Mouse (Mus musculus): ENCODE data around the gene Pdcd5.
A peak's percentile ranks its signal among the peaks of the same experiment; 100 is the strongest.

The Pdcd5 gene

DNA sequence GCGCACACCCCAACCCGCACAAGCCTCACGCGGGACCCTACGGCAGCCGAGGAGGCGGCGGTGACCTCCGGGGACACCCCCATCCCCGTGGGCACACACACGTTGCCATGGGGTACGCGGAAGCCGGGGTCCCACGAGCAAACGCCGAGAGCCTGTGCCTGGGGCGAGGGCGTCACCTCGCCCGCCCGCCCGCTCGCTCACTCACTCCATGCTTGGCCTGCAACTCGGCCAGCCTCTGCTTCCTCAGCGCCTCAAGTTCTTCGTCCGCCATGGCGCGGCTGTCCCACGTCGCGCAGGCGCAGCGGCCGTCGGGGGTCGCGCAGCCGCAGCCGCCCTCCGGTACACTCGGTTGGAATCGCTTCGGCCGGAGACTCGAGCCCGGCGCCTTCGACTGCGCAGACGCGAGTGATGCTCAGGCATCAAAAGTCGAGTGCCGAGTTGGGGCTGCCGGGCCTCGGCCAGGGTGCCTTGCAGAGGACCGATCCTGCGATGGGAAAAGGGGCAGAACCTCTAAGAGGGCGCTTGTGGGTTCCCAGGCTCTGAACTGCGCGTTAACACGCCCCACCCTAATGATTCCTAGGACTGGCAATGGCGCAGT lies at the start of gene Pdcd5:
Pdcd5 (minus strand) TSS at position 421 of the 598 bp plus-strand sequence.
- DNase-seq (ENCODE audit: low spot score in 2 of 2) = peak; percentile 96

DNA sequence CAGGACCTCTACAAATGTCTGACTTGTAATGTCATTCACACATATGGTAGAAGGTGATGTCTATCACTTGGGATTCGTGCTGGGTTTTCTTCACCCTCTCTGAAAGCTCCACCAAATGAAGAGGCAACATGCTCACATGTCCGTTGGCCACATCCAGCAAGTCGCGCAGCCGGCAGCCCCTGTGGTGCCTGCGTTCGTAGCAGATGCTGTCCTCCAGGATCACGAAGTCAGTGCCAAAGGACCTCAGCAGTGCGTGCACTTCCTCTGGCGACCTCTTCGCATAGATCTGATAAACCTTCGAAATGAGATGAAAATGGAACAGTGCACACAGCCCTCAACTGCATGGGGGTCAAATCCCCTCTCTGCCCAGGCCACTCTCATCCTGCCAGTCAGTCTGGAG lies 45.3 kb upstream of the Pdcd5 start:
- no peak for DNase-seq (ENCODE audit: low spot score in 2 of 2)

DNA sequence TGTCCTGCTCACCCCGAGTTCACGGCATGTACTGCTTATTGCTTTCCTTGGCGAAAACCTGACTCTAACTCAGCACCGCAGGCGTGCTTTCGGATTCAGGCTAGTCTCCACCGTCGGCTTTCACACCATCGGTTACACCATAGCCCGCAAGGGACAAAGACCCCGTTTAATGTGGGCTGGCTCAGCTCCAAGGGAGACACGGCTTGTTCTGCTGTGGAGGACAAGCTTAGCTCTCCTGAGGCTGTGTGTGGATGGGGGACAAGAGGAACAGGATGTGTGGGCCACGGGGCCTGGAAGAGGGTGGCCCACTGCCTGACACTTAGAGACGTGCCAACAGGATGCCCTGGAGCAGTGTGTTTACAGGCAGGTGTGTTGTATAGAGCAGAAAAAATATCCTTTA lies 44.8 kb upstream of the Pdcd5 start:
- DNase-seq (ENCODE audit: low spot score in 2 of 2) = no peak

DNA sequence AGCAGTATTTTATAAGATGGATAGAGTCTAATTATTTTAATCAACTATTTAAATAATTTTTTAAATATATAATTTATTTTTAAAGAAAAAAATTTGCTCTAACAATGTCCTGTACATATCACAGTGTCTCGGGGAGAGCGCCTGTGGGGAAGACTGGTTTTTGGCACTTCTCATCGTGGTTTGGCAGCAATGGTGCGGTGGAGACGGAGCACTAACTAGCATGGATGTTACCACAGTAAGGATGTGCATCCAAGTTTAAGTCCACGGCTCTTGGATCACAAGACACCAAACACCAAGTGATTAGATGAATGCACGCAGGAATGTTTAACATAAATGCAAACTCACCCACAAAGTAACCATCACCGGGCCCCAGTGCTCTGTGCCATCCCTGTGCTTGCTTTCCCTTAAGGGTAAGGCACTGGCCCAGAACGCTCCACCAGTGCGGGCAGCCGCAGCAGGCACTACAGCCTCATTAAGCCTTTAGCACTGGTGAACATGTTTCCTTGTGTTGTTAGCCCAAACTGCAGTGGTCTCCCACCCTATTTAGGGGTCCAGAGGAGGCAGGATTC lies 41.5 kb upstream of the Pdcd5 start:
- DNase-seq (ENCODE audit: low spot score in 2 of 2) = no peak

DNA sequence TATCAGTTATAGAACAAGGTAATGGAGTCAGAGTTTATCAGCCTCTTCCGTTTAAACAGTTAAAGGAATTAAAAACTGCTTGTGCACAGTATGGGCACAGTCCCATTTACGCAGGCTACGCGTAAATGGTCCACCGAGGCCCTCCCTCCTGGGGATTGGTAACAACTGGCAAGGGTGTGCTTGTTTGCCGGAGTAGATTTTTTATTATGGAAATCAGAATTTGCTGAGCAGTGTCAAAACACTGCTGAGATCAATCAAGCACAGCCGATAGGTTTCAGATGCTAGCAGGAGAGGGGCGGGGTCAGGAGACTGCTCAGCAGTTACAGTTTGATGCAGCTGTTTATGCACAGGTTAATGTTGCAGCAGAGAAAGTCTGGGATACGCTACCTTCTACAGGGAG lies 41.0 kb upstream of the Pdcd5 start:
- DNase-seq (ENCODE audit: low spot score in 2 of 2) = no peak

DNA sequence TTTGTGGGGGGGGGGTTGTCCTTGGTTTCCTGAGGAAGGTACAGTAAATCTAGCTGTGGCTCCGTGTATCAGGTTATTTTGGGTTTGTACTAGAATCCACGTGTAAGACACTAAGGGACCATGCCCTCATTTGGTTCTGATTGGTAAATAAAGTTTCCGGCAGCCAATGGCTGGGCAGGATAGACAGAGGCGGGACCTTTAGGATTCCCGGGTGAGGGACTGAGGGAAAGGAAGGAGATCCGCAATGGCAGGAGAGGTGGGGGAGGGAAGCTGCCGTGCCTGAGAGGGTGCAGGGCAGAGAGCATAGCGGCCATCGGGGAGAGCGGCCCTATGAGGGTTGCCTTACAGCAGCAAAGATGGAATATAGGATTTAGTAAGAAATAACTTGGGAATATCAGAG lies 39.9 kb upstream of the Pdcd5 start:
- peak; percentile 10 to 58 for DNase-seq (ENCODE audit: low spot score in 2 of 2)

DNA sequence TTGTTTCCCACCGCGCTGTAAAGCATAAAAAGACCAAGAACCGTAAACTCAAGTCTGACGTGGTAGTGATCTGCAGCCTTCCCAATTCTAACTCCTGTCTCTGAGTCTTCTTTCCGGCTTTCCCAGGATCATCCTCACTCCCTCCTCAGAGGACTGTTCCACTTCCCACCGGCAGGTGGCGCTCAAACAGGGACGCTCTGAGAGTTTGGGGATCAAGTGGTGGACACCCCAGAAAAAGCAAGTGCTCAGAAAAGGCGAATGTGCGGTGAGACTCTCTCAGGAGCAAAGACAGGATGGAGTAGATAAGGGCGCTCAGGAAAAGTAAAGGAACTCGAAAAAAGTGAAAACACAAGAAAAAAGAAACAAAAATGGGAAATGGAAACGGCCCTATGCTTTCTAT lies 39.4 kb upstream of the Pdcd5 start:
- peak; percentile 16 to 28 for DNase-seq (ENCODE audit: low spot score in 2 of 2)

DNA sequence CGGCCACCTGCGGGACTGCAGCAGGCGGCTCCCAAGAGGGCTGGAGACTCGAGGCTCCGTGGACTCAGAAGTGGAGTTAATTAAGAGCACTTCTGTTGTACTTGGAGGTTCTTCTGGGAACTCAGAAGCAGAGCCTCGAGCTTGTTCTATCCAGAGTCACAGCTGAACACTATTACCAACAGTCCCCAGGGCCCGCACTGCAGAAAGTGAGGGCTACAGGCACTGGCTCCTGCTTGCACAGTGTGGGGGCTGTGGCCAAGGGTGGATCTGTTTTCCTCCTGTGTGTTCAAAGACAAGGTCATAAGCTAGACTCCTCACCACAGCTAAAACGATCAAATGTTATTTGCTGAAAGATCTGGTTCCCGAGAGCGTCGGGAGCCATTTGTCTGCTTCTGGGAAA lies 38.9 kb upstream of the Pdcd5 start:
- DNase-seq (ENCODE audit: low spot score in 2 of 2) = no peak

DNA sequence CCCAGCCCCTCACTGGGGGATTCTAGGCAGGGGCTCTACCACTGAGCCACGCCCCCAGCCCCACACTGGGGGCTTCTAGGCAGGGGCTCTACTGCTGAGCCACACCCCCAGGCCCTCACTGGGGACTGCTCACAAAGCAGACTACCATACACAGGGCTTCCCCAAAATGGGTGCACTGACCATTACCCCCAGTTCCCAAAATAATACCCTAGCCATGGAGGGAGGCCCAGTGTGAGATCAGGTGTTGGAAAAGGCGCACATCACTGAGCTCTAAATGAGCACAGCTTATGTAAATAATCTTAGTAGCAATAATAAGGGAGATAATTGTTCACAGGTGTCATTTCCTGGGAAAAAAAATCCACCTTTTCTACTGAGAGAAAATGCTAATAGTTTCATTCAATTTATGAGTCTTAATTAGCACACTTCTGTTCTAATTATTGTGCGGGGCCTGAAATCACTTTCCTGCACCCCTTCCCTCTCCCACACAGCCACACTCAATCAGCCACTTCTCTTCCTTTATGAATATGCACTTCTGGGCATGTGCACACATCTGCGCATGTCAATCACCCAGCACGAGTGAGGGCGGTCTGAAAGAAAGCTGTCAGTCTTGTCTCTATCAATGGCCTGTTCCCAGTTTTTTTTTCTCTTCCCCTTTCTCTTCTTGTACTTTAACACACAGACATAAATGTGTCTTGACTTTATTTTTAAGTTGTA lies 36.2 kb upstream of the Pdcd5 start:
- DNase-seq (ENCODE audit: low spot score in 2 of 2) = no peak

DNA sequence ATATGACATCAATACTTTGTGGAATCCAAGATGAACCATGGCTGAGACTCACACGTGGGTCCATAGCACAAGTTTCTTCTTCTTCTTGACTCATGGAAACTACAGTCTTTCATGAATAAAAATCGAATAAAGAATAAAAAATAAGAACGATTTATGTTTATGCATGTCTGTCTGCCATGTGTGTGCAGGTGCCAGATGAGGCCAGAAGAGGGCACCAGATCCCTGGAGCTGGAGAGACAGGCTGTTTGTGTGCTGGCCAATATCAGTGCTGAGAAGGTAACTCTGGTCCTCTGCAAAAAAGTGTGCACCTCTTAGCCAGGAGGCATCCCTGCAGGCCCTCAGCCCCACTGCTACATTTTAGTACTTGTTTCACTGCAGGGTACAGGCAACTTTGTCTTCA lies 34.2 kb upstream of the Pdcd5 start:
- DNase-seq (ENCODE audit: low spot score in 2 of 2) = no peak

DNA sequence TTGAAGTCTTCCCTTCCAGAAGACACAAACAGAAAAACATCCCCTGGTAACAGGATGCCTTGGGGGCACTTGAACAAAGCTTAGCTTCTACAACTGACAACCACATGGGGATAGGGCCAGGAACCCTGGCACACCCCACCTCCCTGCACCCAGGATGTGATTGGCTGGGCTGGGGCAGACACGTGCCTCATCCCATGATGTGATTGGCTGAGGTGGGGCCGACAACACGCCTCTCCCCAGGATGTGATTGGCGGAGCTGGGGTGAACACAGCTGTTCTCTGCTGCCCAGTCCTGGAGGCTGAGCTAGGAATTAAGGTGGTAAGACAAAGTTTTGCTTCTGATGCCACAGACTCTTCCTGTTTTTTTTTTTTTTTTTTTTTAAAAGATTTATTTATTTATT lies 31.7 kb upstream of the Pdcd5 start:
- no peak for DNase-seq (ENCODE audit: low spot score in 2 of 2)

DNA sequence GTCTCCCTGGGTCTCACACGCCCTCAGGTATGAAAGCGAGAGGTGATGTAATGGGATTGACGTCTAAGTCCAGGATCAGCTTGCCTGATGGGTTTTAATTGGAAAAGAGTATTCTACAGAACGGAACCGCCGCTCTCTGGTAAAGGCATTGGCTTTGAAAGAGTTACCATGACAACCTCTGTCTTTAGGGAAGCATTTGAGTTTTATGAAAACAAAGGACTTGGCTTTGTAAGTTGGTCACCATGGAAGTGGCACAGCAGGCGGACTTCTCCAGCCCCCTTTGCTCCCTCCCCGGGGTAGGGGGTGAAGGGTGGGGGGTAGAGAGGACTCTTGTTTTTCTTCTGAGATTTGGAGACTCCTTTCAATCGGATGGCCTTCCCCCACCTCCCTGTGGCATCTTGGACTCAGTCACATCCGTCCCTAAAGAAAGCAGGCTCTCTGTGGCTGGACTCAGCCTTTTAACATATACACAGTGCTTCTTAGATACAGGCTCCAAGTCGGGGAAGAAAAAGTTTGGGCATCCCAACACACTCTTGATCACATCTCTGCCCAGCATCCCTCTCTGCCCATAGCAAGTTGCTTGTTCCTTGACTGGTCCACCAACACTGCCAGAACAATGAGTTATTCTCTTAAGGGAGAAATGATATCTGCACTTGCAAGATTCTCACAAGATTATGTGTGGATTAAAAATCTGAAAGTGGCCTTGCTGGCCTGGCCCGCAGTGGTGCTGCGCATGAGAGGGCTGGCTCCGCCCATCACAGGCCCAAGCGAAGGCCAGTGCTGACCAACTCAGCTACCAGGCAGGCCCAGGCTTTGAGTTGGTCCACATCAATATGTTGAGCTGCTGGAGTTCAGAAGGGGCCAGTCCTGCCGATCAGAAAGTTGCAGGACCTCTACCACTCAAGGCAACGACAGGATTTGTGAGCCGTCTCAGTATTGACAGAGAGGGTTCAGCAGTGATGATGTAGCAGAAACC lies 21.0 kb upstream of the Pdcd5 start:
- no peak for DNase-seq (ENCODE audit: low spot score in 2 of 2)

DNA sequence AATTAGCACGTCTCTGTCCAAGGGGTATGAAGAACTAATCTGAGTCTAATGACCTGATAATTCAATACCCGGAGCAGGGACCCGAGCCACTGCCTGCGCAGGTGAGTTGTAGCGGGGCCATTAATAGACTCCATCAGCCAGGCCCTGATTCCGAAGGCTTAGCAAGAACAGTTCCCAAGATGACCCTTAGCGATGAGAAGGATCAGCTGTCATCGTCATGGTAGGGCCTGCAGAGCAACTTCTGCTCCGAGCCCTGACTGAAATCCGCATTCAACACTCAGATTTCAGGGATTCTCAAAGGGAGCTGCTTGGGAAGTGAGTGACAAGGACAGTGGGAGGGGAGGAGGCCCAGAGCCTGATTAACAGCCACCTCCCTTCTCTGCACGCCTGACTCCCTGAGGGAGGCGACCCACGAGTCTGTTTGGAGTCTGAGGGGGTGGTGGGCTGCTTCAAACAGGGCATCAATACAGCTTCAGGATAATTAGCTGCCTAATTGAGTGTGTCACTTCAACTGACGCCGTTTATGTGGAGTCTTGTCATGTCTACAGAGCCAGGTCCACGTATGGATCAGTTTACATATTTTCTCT lies 16.6 kb upstream of the Pdcd5 start:
- DNase-seq (ENCODE audit: low spot score in 2 of 2) = no peak

DNA sequence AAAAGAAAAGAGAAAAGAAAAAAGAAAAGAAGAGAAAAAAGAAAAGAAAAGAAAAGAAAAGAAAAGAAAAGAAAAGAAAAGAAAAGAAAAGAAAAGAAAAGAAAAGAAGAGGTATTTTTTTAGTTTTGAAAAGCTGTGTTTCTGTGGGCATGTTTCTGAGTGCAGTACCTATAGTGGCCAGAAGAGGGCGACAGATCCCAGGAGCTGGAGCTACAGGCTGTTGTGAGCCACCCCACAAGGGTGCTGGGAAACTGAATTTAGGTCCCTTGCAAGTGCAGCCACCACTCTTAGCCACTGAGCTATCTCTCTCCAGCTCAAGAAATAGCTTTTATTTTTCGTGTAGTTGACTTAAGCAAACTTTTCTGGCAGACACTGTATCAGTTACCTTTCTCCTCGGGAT lies 11.9 kb upstream of the Pdcd5 start:
- no peak for DNase-seq (ENCODE audit: low spot score in 2 of 2)

DNA sequence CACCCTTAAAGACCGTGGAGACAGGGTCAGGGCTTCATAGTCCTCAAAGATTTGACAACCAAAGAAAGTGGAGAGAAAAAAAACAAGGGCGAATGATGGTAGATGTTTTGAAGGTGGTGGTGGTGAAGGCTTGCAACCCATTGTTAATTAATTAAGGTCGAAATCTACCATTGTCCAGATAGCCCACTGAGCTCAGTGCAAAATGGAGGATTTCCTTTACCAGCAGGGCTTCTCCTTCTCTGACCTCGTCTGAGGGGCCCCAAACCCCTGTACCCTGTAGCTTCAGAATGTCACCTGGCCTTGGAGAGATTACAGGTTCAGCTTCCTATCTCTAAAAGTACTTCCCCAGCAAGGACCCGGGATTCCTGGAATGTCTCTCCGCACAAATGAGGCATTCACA lies 10.5 kb upstream of the Pdcd5 start:
- no peak for DNase-seq (ENCODE audit: low spot score in 2 of 2)

DNA sequence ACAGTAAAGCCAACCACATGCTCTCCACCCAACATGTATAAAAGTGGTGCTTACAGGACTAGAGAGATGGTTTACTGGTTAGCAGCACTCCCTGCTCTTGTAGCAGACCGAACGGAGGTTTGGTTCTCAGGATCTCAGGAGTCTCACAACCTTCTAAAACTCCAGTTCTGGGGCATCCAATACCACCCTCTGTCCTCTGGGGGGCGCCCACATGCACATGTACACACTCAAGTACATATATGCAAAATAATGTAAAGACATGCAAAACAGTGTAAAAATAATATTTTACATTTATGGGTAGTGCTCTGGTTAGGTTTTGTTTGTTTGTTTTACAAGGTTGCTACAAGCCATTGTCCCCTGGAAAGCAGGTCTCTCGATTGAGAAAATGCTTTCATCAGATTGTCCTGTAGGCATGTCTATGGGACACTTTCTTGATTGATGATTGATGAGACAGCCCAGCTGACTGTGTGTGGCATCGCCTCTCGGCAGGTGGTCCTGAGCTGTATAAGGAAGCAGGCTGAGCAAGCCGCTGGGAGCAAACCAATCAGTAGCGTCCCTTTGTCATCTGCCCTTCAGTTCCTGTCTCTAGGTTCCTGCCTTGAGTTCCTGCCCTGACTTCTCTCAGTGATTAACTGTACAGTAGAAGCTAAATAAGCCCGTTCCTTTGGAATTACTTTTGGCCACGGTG lies 4.4 kb upstream of the Pdcd5 start:
- DNase-seq (ENCODE audit: low spot score in 2 of 2) = no peak

DNA sequence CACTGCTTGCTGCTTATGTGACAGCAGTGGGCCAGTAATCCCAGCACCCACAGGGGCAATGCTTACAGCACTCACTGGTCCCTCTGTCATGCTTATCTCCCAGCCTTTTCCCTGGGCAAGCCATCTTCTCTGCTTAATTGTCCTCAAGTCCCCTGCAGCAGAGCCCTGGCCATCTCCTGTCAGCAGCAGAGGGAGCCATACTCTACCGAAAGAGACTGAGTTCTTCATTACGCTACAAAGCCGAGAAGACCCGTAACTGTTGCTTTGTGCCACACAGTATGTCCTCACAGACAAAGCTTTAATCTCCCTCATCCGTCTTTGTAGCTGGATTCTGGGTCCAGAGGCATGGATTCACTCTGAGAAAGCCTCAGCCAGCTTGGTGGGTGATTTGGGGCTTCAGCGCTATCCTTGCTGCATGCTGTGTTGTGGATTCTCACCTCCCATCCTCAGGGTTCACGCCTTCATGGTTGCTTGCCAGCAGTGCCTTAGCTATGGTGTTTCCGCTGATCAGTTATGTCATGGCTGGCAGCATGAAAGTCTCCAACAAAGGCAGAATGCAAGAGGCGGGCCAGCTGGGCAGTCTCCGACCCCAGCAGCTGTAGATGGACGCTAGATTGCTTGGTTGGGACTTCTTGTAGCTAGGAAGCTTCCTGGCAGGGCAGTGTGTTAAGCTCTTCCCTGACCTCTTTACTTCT lies 3.5 kb upstream of the Pdcd5 start:
- DNase-seq (ENCODE audit: low spot score in 2 of 2) = no peak

DNA sequence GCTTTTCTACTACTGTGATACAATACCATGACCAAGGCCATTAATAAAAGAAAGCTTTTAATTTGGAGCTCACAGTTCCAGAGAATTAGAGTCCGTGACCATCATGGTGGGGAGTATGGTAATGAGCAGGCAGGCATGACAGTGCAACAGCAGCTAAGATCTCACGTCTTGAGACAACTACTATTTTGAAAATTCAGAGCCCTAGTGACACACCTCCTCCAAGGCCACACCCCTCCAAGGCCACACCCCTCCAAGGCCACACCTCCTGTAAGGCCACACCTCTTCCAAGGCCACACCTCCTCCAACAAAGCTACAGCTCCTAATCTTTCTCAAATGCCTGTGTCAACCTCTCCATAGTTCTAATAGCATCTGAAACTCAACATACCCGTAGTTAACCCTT lies 1.8 kb upstream of the Pdcd5 start:
- DNase-seq (ENCODE audit: low spot score in 2 of 2) = peak in 1 of 2 experiments; percentile 17

DNA sequence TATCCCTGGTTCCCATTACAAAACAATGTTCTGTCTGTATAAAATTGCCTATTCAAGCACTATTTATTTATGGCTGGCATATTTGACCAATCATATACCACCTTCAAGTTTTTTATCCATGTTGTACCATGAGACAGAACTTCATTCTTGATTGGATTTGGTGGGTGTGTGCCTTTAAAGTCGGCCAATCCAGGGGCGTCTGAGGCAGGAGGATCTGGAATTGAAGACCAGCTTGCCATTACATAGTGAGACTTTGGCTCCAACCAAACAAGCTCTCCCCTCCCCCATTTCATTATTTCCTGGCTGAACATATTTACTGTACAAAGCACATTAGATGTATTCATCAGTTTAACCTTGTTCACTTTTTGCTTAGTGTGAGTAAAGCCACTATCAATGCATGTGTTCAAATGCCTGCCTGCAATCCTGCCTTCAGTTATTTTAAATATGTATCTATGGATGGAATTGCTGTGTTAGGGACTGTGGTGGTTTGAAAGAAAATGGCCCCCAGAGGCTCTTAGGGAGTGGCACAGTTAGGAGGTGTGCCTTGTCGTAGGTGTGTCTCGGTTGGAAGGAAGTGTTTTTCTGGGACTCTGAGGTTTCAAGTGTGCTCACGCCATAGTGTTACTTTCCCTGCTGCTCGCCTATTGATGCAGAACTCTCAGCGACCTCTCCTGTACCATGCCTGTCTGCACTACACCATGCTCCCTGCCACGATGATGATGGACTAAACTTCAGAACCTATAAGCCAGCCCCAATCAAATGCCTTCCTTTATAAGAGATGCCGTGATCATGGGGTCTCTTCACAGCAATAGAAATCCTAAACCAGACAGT lies 1.1 kb upstream of the Pdcd5 start:
- DNase-seq (ENCODE audit: low spot score in 2 of 2) = no peak
